Mouse (Mus musculus) ES-E14 (cell line): Measurements from ENCODE around the gene Zfp90. TPM values are rescaled to one million over a fixed set of nuclear protein-coding genes. Genes with fewer than 3 reads are reported as not detected.

Experiments used
- DNase-seq: peaks from one replicate; pipeline ENCODE4 v3.0.0-alpha.2; 2013; ENCODE audit warnings: low read depth, low spot score
- H3K27ac ChIP-seq: 2 replicates; pipeline ENCODE4 v1.5.1; 2012; ENCODE audit warnings: low read depth, mild to moderate bottlenecking, low read length, moderate library complexity, mixed read lengths; ENCODE audit not compliant: poor library complexity, insufficient read depth, severe bottlenecking
- H3K36me3 ChIP-seq: 2 replicates; pipeline ENCODE4 v1.6.1; 2012; ENCODE audit warnings: mild to moderate bottlenecking, low read length, moderate library complexity, mixed read lengths; ENCODE audit not compliant: control insufficient read depth, poor library complexity, insufficient read depth, severe bottlenecking
- H3K4me1 ChIP-seq, 2 experiments: fragments of 150-350 bp in 1 of 2; sonication (generic) in 1 of 2; 2 replicates each; pipeline ENCODE4 v1.6.1; 2012; ENCODE audit warnings: low read length in 2 of 2, mild to moderate bottlenecking in 1 of 2, mixed read lengths in 1 of 2; ENCODE audit not compliant: control insufficient read depth in 2 of 2, insufficient read depth in 2 of 2, poor library complexity in 1 of 2
- H3K4me3 ChIP-seq, 2 experiments: fragments of 150-350 bp in 1 of 2; sonication (generic) in 1 of 2; 2 replicates each; pipeline ENCODE4 v1.5.1; 2012; ENCODE audit warnings: low read length in 2 of 2, low read depth in 1 of 2, mild to moderate bottlenecking in 1 of 2, mixed read lengths in 1 of 2; ENCODE audit not compliant: insufficient read depth in 1 of 2, poor library complexity in 1 of 2, severe bottlenecking in 1 of 2
- H3K9ac ChIP-seq: 2 replicates; pipeline ENCODE4 v1.6.1; 2012; ENCODE audit warnings: low read depth, mild to moderate bottlenecking, low read length, mixed read lengths; ENCODE audit not compliant: poor library complexity, insufficient read depth, severe bottlenecking
- H3K9me3 ChIP-seq: fragments of 150-350 bp; sonication (generic); 2 replicates; pipeline ENCODE4 v1.6.1; 2012; ENCODE audit warnings: low read depth, mild to moderate bottlenecking, low read length; ENCODE audit not compliant: control insufficient read depth, insufficient read depth
- CHD2 ChIP-seq: IDR thresholded peaks from 2 replicates; pipeline ENCODE4 v1.6.1; 2014; ENCODE audit warnings: mild to moderate bottlenecking, low read depth, low read length, inconsistent platforms
- HCFC1 ChIP-seq: IDR thresholded peaks from 2 replicates; pipeline ENCODE4 v1.6.1; 2012; ENCODE audit warnings: low read length, inconsistent platforms, borderline replicate concordance; ENCODE audit not compliant: insufficient read depth
- MAFK ChIP-seq: IDR thresholded peaks from 2 replicates; pipeline ENCODE4 v1.6.1; 2014; ENCODE audit warnings: mild to moderate bottlenecking, low read depth, low read length, inconsistent platforms; ENCODE audit not compliant: insufficient read depth
- ZC3H11A ChIP-seq: IDR thresholded peaks from 2 replicates; pipeline ENCODE4 v1.6.1; 2012; ENCODE audit warnings: low read depth, mild to moderate bottlenecking, inconsistent platforms, low read length, borderline replicate concordance
- ZNF384 ChIP-seq: IDR thresholded peaks from 2 replicates; pipeline ENCODE4 v1.6.1; 2012; ENCODE audit warnings: low read depth, low read length, inconsistent platforms
- in situ Hi-C, 2 experiments: fragments of 600-800 bp; cut with MboI; formaldehyde crosslinking; loops; one replicate each; pipeline ENCODE4 v1.15.1; 2025; ENCODE audit warnings: low sequenced_read_pairs in 2 of 2, inconsistent platforms in 1 of 2; ENCODE audit not compliant: unreplicated experiment in 2 of 2
- total RNA-seq: library from RNA; depleted of rRNA; stranded (reverse); fragments of 300-350 nt; gene quantifications from 2 replicates; pipeline ENCODE4 v1.2.3, GENCODE M21; 2012; rRNA removed

Zfp90 gene
- total RNA-seq, 1 experiment: 6.0 TPM

GRCm38 (mm10) chr8:106474001-106474400, 58.9 kb downstream of the Zfp90 start:
- no peak for DNase-seq
- H3K9ac ChIP-seq: no peak overlapping the region
- in situ Hi-C loops: no loop called here
- no peaks in the 10 kb centered on the region for H3K36me3 ChIP-seq
- TF ChIP-seq ZNF384: no peak
- no peak for TF ChIP-seq MAFK
- TF ChIP-seq ZC3H11A: no peak
- no peak for TF ChIP-seq HCFC1
- TF ChIP-seq CHD2: no peak
- H3K4me1 ChIP-seq: no peaks in the 10 kb centered on the region
- H3K9me3 ChIP-seq: peaks cover 14% of the 10 kb centered on the region
- no peak overlapping the region for H3K4me3 ChIP-seq
- H3K27ac ChIP-seq: no peak overlapping the region

Other genes starting within 250 kb of the Zfp90 start
- gene Slc7a6, start 246.5 kb upstream of the Zfp90 start, total RNA-seq: 44.2 and 46.2 TPM in 2 replicates
- 66.2 and 69.1 TPM in 2 replicates for gene Slc7a6os, start 204.4 kb upstream of the Zfp90 start, total RNA-seq
- 55.8 and 66.1 TPM in 2 replicates for gene Prmt7, start 204.4 kb upstream of the Zfp90 start, total RNA-seq
- gene Smpd3, start 77.3 kb upstream of the Zfp90 start, total RNA-seq: 0.94 and 1.7 TPM in 2 replicates
- not detected in 2 replicates for gene 6030452D12Rik, start 85.2 kb downstream of the Zfp90 start, total RNA-seq
- gene Cdh3, start 95.6 kb downstream of the Zfp90 start, total RNA-seq: 16.8 and 45.7 TPM in 2 replicates
- 83.5 and 86.5 TPM in 2 replicates for gene Gm10073, start 158.1 kb downstream of the Zfp90 start, total RNA-seq
- gene Cdh1, start 188.0 kb downstream of the Zfp90 start, total RNA-seq: 254 and 424 TPM in 2 replicates